8 mouse cellular contexts compared by ENCODE assay signal in genomic region chr7:66842021-66842420, GRCm38 (mm10). TPM values are rescaled to one million over a fixed set of nuclear protein-coding genes. Genes with fewer than 3 reads are reported as not detected.
DNase-seq lines count a peak whose midpoint lies in the region; ATAC-seq lines count a peak whose summit lies in the region.

No protein-coding gene starts in this region.

- no peaks in the 10 kb centered on the region for H3K9me3 ChIP-seq in hindbrain, embryonic 11.5 days (ENCODE audit: control insufficient read depth, low read length)
- no peaks in the 10 kb centered on the region for H3K9me3 ChIP-seq in hindbrain, embryonic 16.5 days (ENCODE audit: control insufficient read depth, low read length)
- H3K9me3 ChIP-seq in embryonic facial prominence, embryonic 15.5 days (replicated peaks) = no peaks in the 10 kb centered on the region
- H3K9me3 ChIP-seq in neural tube, embryonic 15.5 days (replicated peaks) = no peaks in the 10 kb centered on the region

- 0 out of 2 replicates have a peak, but pooled peaks cover 6% of the 10 kb centered on the region for H3K27me3 ChIP-seq in hindbrain, embryonic 11.5 days (ENCODE audit: control insufficient read depth, insufficient read depth, low read length)
- H3K27me3 ChIP-seq in hindbrain, embryonic 16.5 days (replicated peaks; ENCODE audit: control insufficient read depth, insufficient read depth, low read length) = 0 out of 2 replicates have a peak, but pooled peaks cover 3% of the 10 kb centered on the region
- H3K27me3 ChIP-seq in embryonic facial prominence, embryonic 15.5 days = no peaks in the 10 kb centered on the region
- H3K27me3 ChIP-seq in neural tube, embryonic 15.5 days (replicated peaks) = peaks cover 8% of the 10 kb centered on the region

- H3K4me2 ChIP-seq in hindbrain, embryonic 11.5 days (replicated peaks; ENCODE audit: low read depth, low read length) = no peak overlapping the region
- no peak overlapping the region for H3K4me2 ChIP-seq in hindbrain, embryonic 16.5 days (ENCODE audit: low read length)
- H3K4me2 ChIP-seq in embryonic facial prominence, embryonic 15.5 days (replicated peaks) = peak overlapping the region; percentile 99
- H3K4me2 ChIP-seq in neural tube, embryonic 15.5 days = peak overlapping the region; percentile 99; the same call in 1 of the 2 replicates

- intact Hi-C loops in left cerebral cortex, postnatal 25 days (cut with DNase I) = loop anchor here (1.0 to 10.0 kb wide), 5 partner anchors 147 to 790 kb away; no protein-coding TSS in a partner anchor

- H3K9ac ChIP-seq in hindbrain, embryonic 11.5 days (ENCODE audit: low read depth, low read length) = no peak overlapping the region
- H3K9ac ChIP-seq in hindbrain, embryonic 16.5 days (ENCODE audit: low read depth, low read length) = no peak overlapping the region
- H3K9ac ChIP-seq in embryonic facial prominence, embryonic 15.5 days = no peak overlapping the region
- no peak overlapping the region for H3K9ac ChIP-seq in neural tube, embryonic 15.5 days (replicated peaks)

- 61% methylated on average over 10 of the region's 10 CpGs for WGBS in hindbrain, embryonic 11.5 days
- WGBS in hindbrain, embryonic 16.5 days = 57% methylated on average over 10 of the region's 10 CpGs
- WGBS in embryonic facial prominence, embryonic 15.5 days = 22% methylated on average over 10 of the region's 10 CpGs
- WGBS in neural tube, embryonic 15.5 days = 60% methylated on average over 10 of the region's 10 CpGs

- H3K36me3 ChIP-seq in hindbrain, embryonic 11.5 days (ENCODE audit: control insufficient read depth, insufficient read depth, low read length) = no peaks in the 10 kb centered on the region
- no peaks in the 10 kb centered on the region for H3K36me3 ChIP-seq in hindbrain, embryonic 16.5 days (ENCODE audit: control insufficient read depth, insufficient read depth, low read length)
- H3K36me3 ChIP-seq in embryonic facial prominence, embryonic 15.5 days = no peaks in the 10 kb centered on the region
- H3K36me3 ChIP-seq in neural tube, embryonic 15.5 days = no peaks in the 10 kb centered on the region

- DNase-seq in hindbrain, embryonic 11.5 days (ENCODE audit: low spot score) = peak; percentile 79
- peak; percentile 80 to 84 for DNase-seq in adrenal gland, postnatal 36 days
- DNase-seq in induced T-regulatory cell, adult 2 months (ENCODE audit: low read depth) = peak; percentile 35
- peak; percentile 86 to 96 for DNase-seq in left cerebral cortex, postnatal 25 days (ENCODE audit: low spot score in 2 of 2)
- peak; percentile 63 for DNase-seq in thymus, postnatal 25 days

- no peak overlapping the region for H3K4me3 ChIP-seq in hindbrain, embryonic 11.5 days (ENCODE audit: low read depth, low read length)
- H3K4me3 ChIP-seq in hindbrain, embryonic 16.5 days (ENCODE audit: low read length) = no peak overlapping the region
- H3K4me3 ChIP-seq in embryonic facial prominence, embryonic 15.5 days (replicated peaks) = peak overlapping the region; percentile 68; the same call in 1 of the 2 replicates
- no peak overlapping the region for H3K4me3 ChIP-seq in neural tube, embryonic 15.5 days (replicated peaks)

- no peak for ATAC-seq in hindbrain, embryonic 11.5 days (ENCODE audit: low FRiP score)
- no peak for ATAC-seq in hindbrain, embryonic 16.5 days
- ATAC-seq in embryonic facial prominence, embryonic 15.5 days (ENCODE audit: insufficient number of reproducible peaks, low FRiP score, low TSS enrichment, low read depth) = 0 out of 2 replicates have a peak, but pooled peaks have one; percentile 7
- ATAC-seq in neural tube, embryonic 15.5 days (ENCODE audit: low FRiP score) = no peak

- no peak overlapping the region for H3K27ac ChIP-seq in hindbrain, embryonic 11.5 days (ENCODE audit: low read depth, low read length)
- H3K27ac ChIP-seq in hindbrain, embryonic 16.5 days (ENCODE audit: low read depth, low read length) = no peak overlapping the region
- H3K27ac ChIP-seq in embryonic facial prominence, embryonic 15.5 days (replicated peaks) = no peak overlapping the region; the same call in 1 of the 2 replicates
- no peak overlapping the region for H3K27ac ChIP-seq in neural tube, embryonic 15.5 days (replicated peaks)

- H3K4me1 ChIP-seq in hindbrain, embryonic 11.5 days (replicated peaks; ENCODE audit: control insufficient read depth, insufficient read depth, low read length) = peaks cover 4% of the 10 kb centered on the region; the same call in 1 of the 2 replicates
- H3K4me1 ChIP-seq in hindbrain, embryonic 16.5 days (ENCODE audit: control insufficient read depth, insufficient read depth, low read depth, low read length) = peaks cover 15% of the 10 kb centered on the region
- H3K4me1 ChIP-seq in embryonic facial prominence, embryonic 15.5 days = peaks cover 38% of the 10 kb centered on the region
- peaks cover 23% of the 10 kb centered on the region for H3K4me1 ChIP-seq in neural tube, embryonic 15.5 days

RNA-seq across cellular contexts. Expression of gene Adamts17, which starts 2.5 kb away (rescaled TPM):
- polyA plus RNA-seq in hindbrain, embryonic 11.5 days (2014; fragmentation: Nextera tagmentation; extraction: Ambion mirVana) = 1.5 and 1.9 TPM in 2 replicates
- 3.3 and 3.8 TPM in 2 replicates for polyA plus RNA-seq in hindbrain, embryonic 16.5 days (2015; fragmentation: Nextera tagmentation; extraction: Ambion mirVana)
- total RNA-seq in adrenal gland, postnatal 36 days (2021) = 1 to 10 TPM; 2.5 to 4.1 TPM
- 12.7 and 17.4 TPM in 2 replicates for polyA plus RNA-seq in embryonic facial prominence, embryonic 15.5 days (2015; fragmentation: Nextera tagmentation; extraction: Ambion mirVana)
- total RNA-seq in left cerebral cortex, postnatal 25 days (2021) = 10 to 100 TPM; 10.0 to 10.9 TPM
- polyA plus RNA-seq in neural tube, embryonic 15.5 days (2015; fragmentation: Nextera tagmentation; extraction: Ambion mirVana) = 5.9 and 7.1 TPM in 2 replicates

Comparison
In these comparisons a context has a peak if more than half of its experiments do, and no peak if none do; other contexts are left out.
1. DNase-seq: peak in every context shown above with its lines; median percentile 91 in left cerebral cortex, postnatal 25 days; 82 in adrenal gland, postnatal 36 days; 79 in hindbrain, embryonic 11.5 days; 63 in thymus, postnatal 25 days; 35 in induced T-regulatory cell, adult 2 months.
2. H3K4me2 ChIP-seq: peak in embryonic facial prominence, embryonic 15.5 days (single experiment) and neural tube, embryonic 15.5 days (single experiment); none in hindbrain, embryonic 11.5 days (single experiment) and hindbrain, embryonic 16.5 days (single experiment).